Mouse (Mus musculus): ENCODE results near the gene Oat.

DNA sequence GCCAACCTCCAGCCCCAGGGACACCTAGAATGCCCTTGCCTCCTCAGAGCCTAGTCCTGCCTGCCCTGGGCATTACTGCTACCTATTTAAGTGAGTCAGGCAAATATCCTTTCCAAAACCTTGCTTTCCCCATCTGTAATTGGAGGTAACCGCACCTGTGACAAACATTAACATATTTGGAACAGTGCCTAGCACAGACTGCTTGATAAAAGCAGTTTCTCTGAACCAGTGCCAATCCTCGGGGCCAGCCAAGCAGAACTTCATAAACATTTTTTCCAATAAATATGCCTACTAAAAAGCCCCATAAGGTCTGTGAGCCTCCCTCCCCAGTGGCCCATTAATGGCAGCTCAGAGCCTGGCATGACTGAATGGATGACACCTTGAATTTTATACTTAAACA is 22.1 kb downstream of the Oat start:
- TF ChIP-seq CTCF (conservative IDR thresholded peaks at IDR 0.05; ENCODE audit: low read length) (no peak), POU5F1 (IDR thresholded peaks at IDR 0.05; ENCODE audit: borderline replicate concordance, low read length) (no peak), NANOG (IDR thresholded peaks at IDR 0.05; ENCODE audit: borderline replicate concordance, low read length) (no peak)
